Mouse (Mus musculus) thymus, adult 2 months (tissue): ENCODE results near the gene Panx2.

Source experiments
- CTCF ChIP-seq: fragments of 200-500 bp; IDR thresholded peaks from 2 replicates; pipeline ENCODE4 v1.5.1; 2012; ENCODE audit warnings: mild to moderate bottlenecking, control low read depth, low read length, moderate library complexity, borderline replicate concordance; ENCODE audit not compliant: control insufficient read depth, poor library complexity, insufficient read depth; ENCODE audit errors: extremely low read depth
- POLR2A ChIP-seq: fragments of 200-500 bp; IDR thresholded peaks from 2 replicates; pipeline ENCODE4 v1.6.1; 2012; ENCODE audit warnings: mild to moderate bottlenecking, low read length, control low read depth, moderate library complexity; ENCODE audit not compliant: control insufficient read depth, poor library complexity, insufficient read depth; ENCODE audit errors: extremely low read depth

- no peak for TF ChIP-seq CTCF
- no peak for TF ChIP-seq POLR2A
Observed at GRCm38 (mm10) chr15:89092181-89092580, 32.6 kb downstream of the Panx2 start.
